Mouse (Mus musculus): Measurements from ENCODE around the gene Kpna1.

- no peak for TF ChIP-seq CTCF (IDR thresholded peaks at IDR 0.05; ENCODE audit: low read depth)
- TF ChIP-seq EP300 (optimal IDR thresholded peaks at IDR 0.05) = no peak
Measured at GRCm38 (mm10) chr16:35992391-35992790, 13.8 kb downstream of the Kpna1 start.
